Mouse (Mus musculus): ENCODE data around the gene Prrg3. TPM values are rescaled to one million over a fixed set of nuclear protein-coding genes. Genes with fewer than 3 reads are reported as not detected.
"Not testable (repeated sequence)": the region's sequence is repeated elsewhere in the genome, so short reads cannot be mapped to it uniquely, and the experiment has no call there.

The Prrg3 gene
- polyA plus RNA-seq, 1 experiment from 2014 or later, result 17.7 TPM

- H3K36me3 ChIP-seq (ENCODE audit: control insufficient read depth, insufficient read depth, low read length); H3K4me3 ChIP-seq (ENCODE audit: low read depth, low read length); H3K4me1 ChIP-seq (ENCODE audit: control insufficient read depth, insufficient read depth, low read length); H3K9ac ChIP-seq (ENCODE audit: low read depth, low read length); ATAC-seq; H3K27me3 ChIP-seq (ENCODE audit: control insufficient read depth, insufficient read depth, low read depth, low read length); H3K27ac ChIP-seq (ENCODE audit: low read length); H3K4me2 ChIP-seq (ENCODE audit: low read length); H3K9me3 ChIP-seq (replicated peaks; ENCODE audit: control insufficient read depth, low read length, poor library complexity, severe bottlenecking): not testable (repeated sequence)
Measured at GRCm38 (mm10) chrX:71977681-71978080, 15.3 kb downstream of the Prrg3 start.

- H3K27me3 ChIP-seq (ENCODE audit: control insufficient read depth, insufficient read depth, low read depth, low read length), result no peaks in the 10 kb centered on the region
- H3K4me3 ChIP-seq (ENCODE audit: low read depth, low read length), result no peak overlapping the region
- no peaks in the 10 kb centered on the region for H3K4me1 ChIP-seq (ENCODE audit: control insufficient read depth, insufficient read depth, low read length)
- H3K9me3 ChIP-seq (replicated peaks; ENCODE audit: control insufficient read depth, low read length, poor library complexity, severe bottlenecking), result no peaks in the 10 kb centered on the region
- ATAC-seq, result no peak
- H3K9ac ChIP-seq (ENCODE audit: low read depth, low read length), result no peak overlapping the region
- 80% methylated on average over 3 of the region's 3 CpGs for WGBS
- H3K4me2 ChIP-seq (ENCODE audit: low read length), result no peak overlapping the region
- no peaks in the 10 kb centered on the region for H3K36me3 ChIP-seq (ENCODE audit: control insufficient read depth, insufficient read depth, low read length)
- no peak overlapping the region for H3K27ac ChIP-seq (ENCODE audit: low read length)
Measured at GRCm38 (mm10) chrX:71980443-71980842, 18.0 kb downstream of the Prrg3 start.

GRCm38 (mm10) chrX:71981322-71981721, 18.9 kb downstream of the Prrg3 start:
- no peaks in the 10 kb centered on the region for H3K36me3 ChIP-seq (ENCODE audit: control insufficient read depth, insufficient read depth, low read length)
- no peaks in the 10 kb centered on the region for H3K4me1 ChIP-seq (ENCODE audit: control insufficient read depth, insufficient read depth, low read length)
- no peak overlapping the region for H3K4me2 ChIP-seq (ENCODE audit: low read length)
- H3K27me3 ChIP-seq (ENCODE audit: control insufficient read depth, insufficient read depth, low read depth, low read length), result no peaks in the 10 kb centered on the region
- H3K27ac ChIP-seq (ENCODE audit: low read length), result no peak overlapping the region
- no peaks in the 10 kb centered on the region for H3K9me3 ChIP-seq (replicated peaks; ENCODE audit: control insufficient read depth, low read length, poor library complexity, severe bottlenecking)
- no peak overlapping the region for H3K9ac ChIP-seq (ENCODE audit: low read depth, low read length)
- ATAC-seq, result no peak
- H3K4me3 ChIP-seq (ENCODE audit: low read depth, low read length), result no peak overlapping the region
- WGBS, result 50% methylated on average over 2 of the region's 2 CpGs

- ATAC-seq, result no peak
- Histone ChIP-seq H3K36me3 (ENCODE audit: control insufficient read depth, insufficient read depth, low read length) (no peaks in the 10 kb centered on the region), H3K4me3 (ENCODE audit: low read depth, low read length) (no peak overlapping the region), H3K4me1 (ENCODE audit: control insufficient read depth, insufficient read depth, low read length) (no peaks in the 10 kb centered on the region), H3K4me2 (ENCODE audit: low read length) (no peak overlapping the region), H3K27me3 (ENCODE audit: control insufficient read depth, insufficient read depth, low read depth, low read length) (no peaks in the 10 kb centered on the region), H3K9ac (ENCODE audit: low read depth, low read length) (no peak overlapping the region), H3K9me3 (replicated peaks; ENCODE audit: control insufficient read depth, low read length, poor library complexity, severe bottlenecking) (no peaks in the 10 kb centered on the region), H3K27ac (ENCODE audit: low read length) (no peak overlapping the region)
- WGBS, result 77% methylated on average over 2 of the region's 2 CpGs
Measured at GRCm38 (mm10) chrX:71983205-71983604, 20.8 kb downstream of the Prrg3 start.

GRCm38 (mm10) chrX:71983775-71984174, 21.4 kb downstream of the Prrg3 start:
- Histone ChIP-seq H3K4me1 (ENCODE audit: control insufficient read depth, insufficient read depth, low read length) (no peaks in the 10 kb centered on the region), H3K27me3 (ENCODE audit: control insufficient read depth, insufficient read depth, low read depth, low read length) (no peaks in the 10 kb centered on the region), H3K9me3 (replicated peaks; ENCODE audit: control insufficient read depth, low read length, poor library complexity, severe bottlenecking) (no peaks in the 10 kb centered on the region), H3K4me2 (ENCODE audit: low read length) (no peak overlapping the region), H3K4me3 (ENCODE audit: low read depth, low read length) (no peak overlapping the region), H3K9ac (ENCODE audit: low read depth, low read length) (no peak overlapping the region), H3K27ac (ENCODE audit: low read length) (no peak overlapping the region), H3K36me3 (ENCODE audit: control insufficient read depth, insufficient read depth, low read length) (no peaks in the 10 kb centered on the region)
- WGBS, result 82% methylated on average over 1 of the region's 1 CpGs
- ATAC-seq, result no peak

GRCm38 (mm10) chrX:71991549-71991948, 29.1 kb downstream of the Prrg3 start, which contains the start of gene Cnga2:
Gene Cnga2 (plus strand): TSS chrX:71991849.
- H3K36me3 ChIP-seq (ENCODE audit: control insufficient read depth, insufficient read depth, low read length), result no peaks in the 10 kb centered on the region
- H3K9ac ChIP-seq (ENCODE audit: low read depth, low read length), result no peak within 1 kb of the TSS
- H3K27ac ChIP-seq (ENCODE audit: low read length), result no peak within 1 kb of the TSS
- no peaks in the 10 kb centered on the region for H3K27me3 ChIP-seq (ENCODE audit: control insufficient read depth, insufficient read depth, low read depth, low read length)
- H3K9me3 ChIP-seq (replicated peaks; ENCODE audit: control insufficient read depth, low read length, poor library complexity, severe bottlenecking), result no peaks in the 10 kb centered on the region
- ATAC-seq, result no peak
- H3K4me2 ChIP-seq (ENCODE audit: low read length), result no peak within 1 kb of the TSS
- no peak within 1 kb of the TSS for H3K4me3 ChIP-seq (ENCODE audit: low read depth, low read length)
- no peaks in the 10 kb centered on the region for H3K4me1 ChIP-seq (ENCODE audit: control insufficient read depth, insufficient read depth, low read length)
- WGBS, result 73% methylated on average over 3 of the region's 3 CpGs

- ATAC-seq, result no peak
- Histone ChIP-seq H3K27me3 (ENCODE audit: control insufficient read depth, insufficient read depth, low read depth, low read length) (no peaks in the 10 kb centered on the region), H3K9ac (ENCODE audit: low read depth, low read length) (no peak overlapping the region), H3K36me3 (ENCODE audit: control insufficient read depth, insufficient read depth, low read length) (no peaks in the 10 kb centered on the region), H3K27ac (ENCODE audit: low read length) (no peak overlapping the region), H3K4me1 (ENCODE audit: control insufficient read depth, insufficient read depth, low read length) (no peaks in the 10 kb centered on the region), H3K9me3 (replicated peaks; ENCODE audit: control insufficient read depth, low read length, poor library complexity, severe bottlenecking) (no peaks in the 10 kb centered on the region), H3K4me3 (ENCODE audit: low read depth, low read length) (no peak overlapping the region), H3K4me2 (ENCODE audit: low read length) (no peak overlapping the region)
- WGBS, result 65% methylated on average over 1 of the region's 1 CpGs
Measured at GRCm38 (mm10) chrX:71995972-71996371, 33.5 kb downstream of the Prrg3 start.

GRCm38 (mm10) chrX:72009930-72010329, 47.5 kb downstream of the Prrg3 start:
- Histone ChIP-seq H3K9me3 (replicated peaks; ENCODE audit: control insufficient read depth, low read length, poor library complexity, severe bottlenecking) (no peaks in the 10 kb centered on the region), H3K27ac (ENCODE audit: low read length) (no peak overlapping the region), H3K4me2 (ENCODE audit: low read length) (no peak overlapping the region), H3K36me3 (ENCODE audit: control insufficient read depth, insufficient read depth, low read length) (no peaks in the 10 kb centered on the region), H3K9ac (ENCODE audit: low read depth, low read length) (no peak overlapping the region), H3K27me3 (ENCODE audit: control insufficient read depth, insufficient read depth, low read depth, low read length) (no peaks in the 10 kb centered on the region), H3K4me1 (ENCODE audit: control insufficient read depth, insufficient read depth, low read length) (no peaks in the 10 kb centered on the region), H3K4me3 (ENCODE audit: low read depth, low read length) (no peak overlapping the region)
- ATAC-seq, result no peak

- H3K4me1 ChIP-seq (ENCODE audit: control insufficient read depth, insufficient read depth, low read length), result no peaks in the 10 kb centered on the region
- no peaks in the 10 kb centered on the region for H3K9me3 ChIP-seq (replicated peaks; ENCODE audit: control insufficient read depth, low read length, poor library complexity, severe bottlenecking)
- no peaks in the 10 kb centered on the region for H3K36me3 ChIP-seq (ENCODE audit: control insufficient read depth, insufficient read depth, low read length)
- 65% methylated on average over 9 of the region's 9 CpGs for WGBS
- H3K4me2 ChIP-seq (ENCODE audit: low read length), result no peak overlapping the region
- H3K9ac ChIP-seq (ENCODE audit: low read depth, low read length), result no peak overlapping the region
- H3K27me3 ChIP-seq (ENCODE audit: control insufficient read depth, insufficient read depth, low read depth, low read length), result no peaks in the 10 kb centered on the region
- H3K4me3 ChIP-seq (ENCODE audit: low read depth, low read length), result no peak overlapping the region
- H3K27ac ChIP-seq (ENCODE audit: low read length), result no peak overlapping the region
- peak; percentile 51; the same call in 1 of the 2 replicates for ATAC-seq
Measured at GRCm38 (mm10) chrX:72012236-72012635, 49.8 kb downstream of the Prrg3 start.

GRCm38 (mm10) chrX:72012804-72013203, 50.4 kb downstream of the Prrg3 start:
- Histone ChIP-seq H3K4me2 (ENCODE audit: low read length) (no peak overlapping the region), H3K36me3 (ENCODE audit: control insufficient read depth, insufficient read depth, low read length) (no peaks in the 10 kb centered on the region), H3K27ac (ENCODE audit: low read length) (no peak overlapping the region), H3K4me3 (ENCODE audit: low read depth, low read length) (no peak overlapping the region), H3K9me3 (replicated peaks; ENCODE audit: control insufficient read depth, low read length, poor library complexity, severe bottlenecking) (no peaks in the 10 kb centered on the region), H3K4me1 (ENCODE audit: control insufficient read depth, insufficient read depth, low read length) (no peaks in the 10 kb centered on the region), H3K27me3 (ENCODE audit: control insufficient read depth, insufficient read depth, low read depth, low read length) (no peaks in the 10 kb centered on the region), H3K9ac (ENCODE audit: low read depth, low read length) (no peak overlapping the region)
- 19% methylated on average over 3 of the region's 3 CpGs for WGBS
- no peak for ATAC-seq

Measured in midbrain, embryonic 16.5 days (tissue).